Mouse (Mus musculus): ENCODE results near the gene Rbp4. TPM values are rescaled to one million over a fixed set of nuclear protein-coding genes. Genes with fewer than 3 reads are reported as not detected.
A peak's percentile ranks its signal among the peaks of the same experiment; 100 is the strongest.

Gene Rbp4
- polyA plus RNA-seq, 1 experiment from 2014 or later: 2.0 TPM

DNA sequence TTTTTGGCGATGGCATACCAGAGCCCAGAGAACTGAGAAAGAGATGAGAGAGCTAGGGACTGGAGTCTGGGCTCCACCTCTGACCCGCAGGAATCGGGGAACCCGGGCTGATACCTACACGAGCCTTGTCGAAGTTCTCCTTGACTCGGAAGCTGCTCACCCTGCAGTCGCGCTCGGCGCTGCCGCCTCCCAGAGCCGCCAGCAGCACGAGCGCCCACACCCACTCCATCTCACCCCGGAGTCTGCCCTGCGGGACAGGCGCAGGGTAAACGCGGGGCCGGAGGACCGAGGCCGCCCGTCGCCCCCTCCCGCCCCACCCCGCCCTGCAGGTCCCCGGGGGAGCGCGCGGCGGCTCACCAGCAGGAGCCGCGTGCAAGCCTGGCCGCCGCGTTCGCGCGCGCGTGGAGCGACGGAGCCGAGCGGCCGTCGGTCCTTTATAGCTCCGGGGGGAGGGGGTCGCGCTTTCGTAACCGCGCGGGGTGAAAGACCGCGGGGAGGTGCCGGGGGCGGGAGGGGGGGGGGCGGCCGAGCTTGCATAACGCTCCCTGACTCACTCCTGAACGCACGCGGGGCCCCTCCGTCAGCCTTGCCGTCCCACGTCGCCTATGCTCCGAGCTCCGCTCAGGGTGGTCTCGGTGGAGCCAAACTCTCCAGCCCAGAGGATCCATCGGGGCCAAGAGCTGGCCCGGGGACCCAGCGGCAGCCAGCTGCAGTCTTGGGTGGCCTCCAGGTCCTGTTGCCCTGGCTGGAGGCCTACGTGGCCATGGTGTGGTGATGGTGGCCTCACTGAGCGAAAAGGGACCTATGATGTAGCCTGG, 471 bp downstream of the Rbp4 start:
- Histone ChIP-seq H3K4me1 (ENCODE audit: control insufficient read depth, insufficient read depth, low read length) (no peaks in the 10 kb centered on the region), H3K27ac (ENCODE audit: low read depth, low read length) (no peak overlapping the region), H3K9me3 (ENCODE audit: control insufficient read depth, low read length) (no peaks in the 10 kb centered on the region), H3K27me3 (ENCODE audit: control insufficient read depth, insufficient read depth, low read length) (peaks cover 13% of the 10 kb centered on the region; the same call in 1 of the 2 replicates), H3K9ac (ENCODE audit: low read depth, low read length) (peak overlapping the region; percentile 62), H3K4me2 (replicated peaks; ENCODE audit: low read depth, low read length) (peak overlapping the region; percentile 98), H3K36me3 (ENCODE audit: control insufficient read depth, insufficient read depth, low read length) (no peaks in the 10 kb centered on the region), H3K4me3 (ENCODE audit: low read length) (peak overlapping the region; percentile 59)
- 1% methylated on average over 48 of the region's 77 CpGs for WGBS
- peak; percentile 82 for ATAC-seq (ENCODE audit: low FRiP score, low TSS enrichment)

GRCm38 (mm10) chr19:38123921-38124320, 1.2 kb downstream of the Rbp4 start:
- ATAC-seq (ENCODE audit: low FRiP score, low TSS enrichment): peak; percentile 41; the same call in 1 of the 2 replicates
- no peaks in the 10 kb centered on the region for H3K36me3 ChIP-seq (ENCODE audit: control insufficient read depth, insufficient read depth, low read length)
- H3K27me3 ChIP-seq (ENCODE audit: control insufficient read depth, insufficient read depth, low read length): peaks cover 13% of the 10 kb centered on the region; the same call in 1 of the 2 replicates
- H3K4me3 ChIP-seq (ENCODE audit: low read length): peak overlapping the region; percentile 59
- H3K9me3 ChIP-seq (ENCODE audit: control insufficient read depth, low read length): no peaks in the 10 kb centered on the region
- no peak overlapping the region for H3K27ac ChIP-seq (ENCODE audit: low read depth, low read length)
- H3K4me1 ChIP-seq (ENCODE audit: control insufficient read depth, insufficient read depth, low read length): no peaks in the 10 kb centered on the region
- H3K4me2 ChIP-seq (replicated peaks; ENCODE audit: low read depth, low read length): peak overlapping the region; percentile 98
- WGBS: 31% methylated on average over 9 of the region's 9 CpGs
- no peak overlapping the region; the same call in 1 of the 2 replicates for H3K9ac ChIP-seq (ENCODE audit: low read depth, low read length)

DNA sequence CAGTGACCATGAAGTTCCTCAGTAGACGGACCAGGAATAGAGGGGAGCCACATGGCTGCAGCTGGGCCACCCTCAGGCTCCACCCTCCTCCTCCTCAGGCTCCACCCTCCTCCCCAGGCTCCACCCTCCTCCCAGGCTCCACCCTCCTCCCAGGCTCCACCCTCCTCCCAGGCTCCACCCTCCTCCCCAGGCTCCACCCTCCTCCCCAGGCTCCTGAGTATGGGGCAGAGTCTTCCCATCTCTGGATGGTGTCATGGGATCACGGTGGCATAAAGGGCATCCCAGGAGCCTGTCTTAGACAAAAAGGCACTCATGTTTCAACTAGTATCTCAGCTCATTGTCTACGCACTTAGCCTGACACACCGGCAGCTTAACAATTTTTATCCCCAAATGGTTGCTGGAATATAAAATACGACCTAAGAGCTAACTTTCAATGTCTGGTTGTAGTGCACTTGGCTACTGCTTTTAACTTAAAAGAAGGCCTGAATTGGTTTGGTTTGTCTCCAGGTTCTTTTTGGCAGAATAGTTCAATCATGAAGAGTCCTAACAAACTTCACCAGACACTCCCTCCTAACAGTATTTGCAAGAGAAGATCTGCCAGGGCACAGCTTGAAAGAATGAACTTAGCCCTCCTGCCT, 4.8 kb downstream of the Rbp4 start:
- Histone ChIP-seq H3K9ac (ENCODE audit: low read depth, low read length) (no peak overlapping the region), H3K4me2 (replicated peaks; ENCODE audit: low read depth, low read length) (no peak overlapping the region), H3K4me3 (ENCODE audit: low read length) (no peak overlapping the region), H3K4me1 (ENCODE audit: control insufficient read depth, insufficient read depth, low read length) (no peaks in the 10 kb centered on the region), H3K27ac (ENCODE audit: low read depth, low read length) (no peak overlapping the region), H3K27me3 (ENCODE audit: control insufficient read depth, insufficient read depth, low read length) (peaks cover 13% of the 10 kb centered on the region; the same call in 1 of the 2 replicates), H3K36me3 (ENCODE audit: control insufficient read depth, insufficient read depth, low read length) (no peaks in the 10 kb centered on the region), H3K9me3 (ENCODE audit: control insufficient read depth, low read length) (no peaks in the 10 kb centered on the region)
- WGBS: 86% methylated on average over 5 of the region's 5 CpGs
- no peak for ATAC-seq (ENCODE audit: low FRiP score, low TSS enrichment)

- Histone ChIP-seq H3K4me1 (ENCODE audit: control insufficient read depth, insufficient read depth, low read length) (no peaks in the 10 kb centered on the region), H3K9ac (ENCODE audit: low read depth, low read length) (no peak overlapping the region), H3K9me3 (ENCODE audit: control insufficient read depth, low read length) (no peaks in the 10 kb centered on the region), H3K4me2 (replicated peaks; ENCODE audit: low read depth, low read length) (no peak overlapping the region), H3K36me3 (ENCODE audit: control insufficient read depth, insufficient read depth, low read length) (no peaks in the 10 kb centered on the region), H3K4me3 (ENCODE audit: low read length) (no peak overlapping the region), H3K27me3 (ENCODE audit: control insufficient read depth, insufficient read depth, low read length) (no peaks in the 10 kb centered on the region), H3K27ac (ENCODE audit: low read depth, low read length) (no peak overlapping the region)
- ATAC-seq (ENCODE audit: low FRiP score, low TSS enrichment): no peak
- 90% methylated on average over 7 of the region's 7 CpGs for WGBS
Measured at GRCm38 (mm10) chr19:38114834-38115491, 10.1 kb downstream of the Rbp4 start.

- H3K4me3 ChIP-seq (ENCODE audit: low read length): no peak overlapping the region
- WGBS: 42% methylated on average over 4 of the region's 4 CpGs
Measured at GRCm38 (mm10) chr19:38112575-38112974, 12.5 kb downstream of the Rbp4 start.

GRCm38 (mm10) chr19:38111056-38111455, 14.0 kb downstream of the Rbp4 start:
- H3K4me2 ChIP-seq (replicated peaks; ENCODE audit: low read depth, low read length): no peak overlapping the region
- WGBS: 85% methylated on average over 8 of the region's 8 CpGs
- H3K4me1 ChIP-seq (ENCODE audit: control insufficient read depth, insufficient read depth, low read length): no peaks in the 10 kb centered on the region
- no peak for ATAC-seq (ENCODE audit: low FRiP score, low TSS enrichment)
- no peaks in the 10 kb centered on the region for H3K27me3 ChIP-seq (ENCODE audit: control insufficient read depth, insufficient read depth, low read length)
- no peak overlapping the region for H3K27ac ChIP-seq (ENCODE audit: low read depth, low read length)
- H3K4me3 ChIP-seq (ENCODE audit: low read length): no peak overlapping the region
- H3K9ac ChIP-seq (ENCODE audit: low read depth, low read length): no peak overlapping the region
- no peaks in the 10 kb centered on the region for H3K36me3 ChIP-seq (ENCODE audit: control insufficient read depth, insufficient read depth, low read length)
- H3K9me3 ChIP-seq (ENCODE audit: control insufficient read depth, low read length): no peaks in the 10 kb centered on the region

More at GRCm38 (mm10) chr19:38112575-38112974, 12.5 kb downstream of the Rbp4 start:
- no peak overlapping the region for H3K27ac ChIP-seq (ENCODE audit: low read depth, low read length)
- no peaks in the 10 kb centered on the region for H3K4me1 ChIP-seq (ENCODE audit: control insufficient read depth, insufficient read depth, low read length)
- no peaks in the 10 kb centered on the region for H3K9me3 ChIP-seq (ENCODE audit: control insufficient read depth, low read length)
- no peaks in the 10 kb centered on the region for H3K36me3 ChIP-seq (ENCODE audit: control insufficient read depth, insufficient read depth, low read length)
- H3K4me2 ChIP-seq (replicated peaks; ENCODE audit: low read depth, low read length): no peak overlapping the region
- no peaks in the 10 kb centered on the region for H3K27me3 ChIP-seq (ENCODE audit: control insufficient read depth, insufficient read depth, low read length)
- no peak for ATAC-seq (ENCODE audit: low FRiP score, low TSS enrichment)
- H3K9ac ChIP-seq (ENCODE audit: low read depth, low read length): no peak overlapping the region

DNA sequence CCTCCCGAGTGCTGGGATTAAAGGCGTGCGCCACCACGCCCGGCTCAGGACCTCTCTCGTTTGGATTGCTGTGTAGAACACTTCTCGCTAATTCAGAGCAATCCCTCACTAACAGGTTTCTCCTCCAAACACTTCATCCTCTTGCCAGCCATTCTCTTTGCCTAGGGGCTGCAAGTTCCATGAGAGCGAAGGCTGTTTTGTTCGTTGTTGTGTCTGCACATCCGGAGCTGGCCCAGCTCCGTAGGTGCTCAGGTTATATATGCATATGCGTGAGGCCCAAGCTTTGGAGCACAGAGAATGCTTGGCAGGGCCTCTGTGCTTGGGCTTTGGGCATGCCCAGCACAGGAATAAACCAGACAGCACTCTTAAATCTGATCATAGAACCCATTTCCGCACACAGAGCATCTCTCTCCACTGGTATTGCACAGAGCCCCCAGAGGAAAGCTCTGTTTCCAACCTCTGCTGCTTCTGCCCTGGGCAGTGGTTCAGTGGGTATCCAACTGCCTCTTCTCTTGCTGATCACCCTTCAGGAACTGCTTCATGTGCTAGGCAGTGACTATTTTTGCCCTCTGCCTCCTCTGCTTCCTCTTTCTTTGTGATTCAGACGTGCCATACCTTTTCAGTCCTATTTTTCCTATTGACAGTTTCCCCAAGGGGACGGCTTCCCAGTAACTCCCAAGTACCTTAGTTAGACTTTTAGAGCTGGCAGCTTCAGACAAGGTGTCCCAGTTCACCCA, 15.4 kb downstream of the Rbp4 start:
- Histone ChIP-seq H3K4me2 (replicated peaks; ENCODE audit: low read depth, low read length) (no peak overlapping the region), H3K27ac (ENCODE audit: low read depth, low read length) (no peak overlapping the region), H3K4me3 (ENCODE audit: low read length) (no peak overlapping the region), H3K4me1 (ENCODE audit: control insufficient read depth, insufficient read depth, low read length) (no peaks in the 10 kb centered on the region), H3K27me3 (ENCODE audit: control insufficient read depth, insufficient read depth, low read length) (no peaks in the 10 kb centered on the region), H3K36me3 (ENCODE audit: control insufficient read depth, insufficient read depth, low read length) (no peaks in the 10 kb centered on the region), H3K9ac (ENCODE audit: low read depth, low read length) (no peak overlapping the region), H3K9me3 (ENCODE audit: control insufficient read depth, low read length) (no peaks in the 10 kb centered on the region)
- no peak for ATAC-seq (ENCODE audit: low FRiP score, low TSS enrichment)
- WGBS: 94% methylated on average over 15 of the region's 15 CpGs

DNA sequence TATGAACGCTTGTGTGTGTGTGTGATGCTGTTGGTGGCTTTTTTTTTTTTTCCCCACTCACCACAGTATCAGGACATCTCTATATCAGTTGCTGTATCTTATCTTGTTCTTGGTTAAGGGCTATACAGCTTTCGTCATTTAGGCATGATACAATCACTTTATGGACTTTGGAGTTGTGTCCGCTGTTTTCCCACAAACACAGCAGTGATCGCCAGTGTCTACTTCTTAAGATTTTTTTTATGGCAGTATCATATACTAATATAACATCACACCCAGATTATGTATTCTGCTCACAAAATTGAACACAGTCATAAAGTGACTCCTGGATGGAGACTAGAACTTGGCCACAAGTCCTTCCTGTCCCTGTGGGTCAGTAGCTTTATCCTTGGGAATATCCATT, 17.2 kb downstream of the Rbp4 start:
- H3K27ac ChIP-seq (ENCODE audit: low read depth, low read length): no peak overlapping the region
- 88% methylated on average over 4 of the region's 4 CpGs for WGBS
- no peak overlapping the region for H3K4me3 ChIP-seq (ENCODE audit: low read length)
- H3K4me1 ChIP-seq (ENCODE audit: control insufficient read depth, insufficient read depth, low read length): no peaks in the 10 kb centered on the region
- H3K9ac ChIP-seq (ENCODE audit: low read depth, low read length): no peak overlapping the region
- H3K9me3 ChIP-seq (ENCODE audit: control insufficient read depth, low read length): no peaks in the 10 kb centered on the region
- no peak overlapping the region for H3K4me2 ChIP-seq (replicated peaks; ENCODE audit: low read depth, low read length)
- ATAC-seq (ENCODE audit: low FRiP score, low TSS enrichment): no peak
- no peaks in the 10 kb centered on the region for H3K36me3 ChIP-seq (ENCODE audit: control insufficient read depth, insufficient read depth, low read length)
- no peaks in the 10 kb centered on the region for H3K27me3 ChIP-seq (ENCODE audit: control insufficient read depth, insufficient read depth, low read length)
